Mouse (Mus musculus): Measurements from ENCODE around the gene Doc2b. TPM values are rescaled to one million over a fixed set of nuclear protein-coding genes. Genes with fewer than 3 reads are reported as not detected.

The Doc2b gene
- polyA plus RNA-seq, 1 experiment from 2014 or later, result 0.04 TPM

DNA sequence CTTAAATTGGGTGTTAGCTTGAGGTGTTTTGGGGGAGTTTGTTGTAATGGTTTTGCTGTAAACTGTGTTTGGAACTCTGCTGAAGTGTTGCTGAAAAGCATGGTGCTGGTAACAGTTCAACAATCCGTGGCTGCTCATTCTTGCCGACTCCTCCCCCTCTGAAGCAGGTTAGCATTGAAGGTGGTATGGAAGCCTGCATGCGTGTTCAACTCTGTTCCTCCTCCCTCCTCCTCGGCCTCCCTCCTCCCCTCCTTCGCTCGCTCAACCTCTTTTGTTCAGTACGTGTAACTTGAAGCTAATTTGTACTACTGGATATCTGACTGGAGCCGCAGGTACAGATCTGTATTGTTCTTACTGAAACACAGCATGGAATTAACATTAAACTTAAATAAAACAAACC is 30.7 kb downstream of the Doc2b start:
- DNase-seq (ENCODE audit: low read depth, low spot score), result no peak
- CTCF ChIA-PET, result no interaction called here
- in situ Hi-C loops (cut with MboI; ENCODE audit: low pct_unique_long_range_greater_than_20kb), result no loop called here

GRCm38 (mm10) chr11:75764521-75765023 is 31.3 kb downstream of the Doc2b start:
- no peak for TF ChIP-seq CTCF (IDR thresholded peaks at IDR 0.05)
- in situ Hi-C loops (cut with MboI; ENCODE audit: low pct_unique_long_range_greater_than_20kb), result no loop called here
- POLR2A ChIA-PET, result no interaction called here
- no peaks in the 10 kb centered on the region for H3K27me3 ChIP-seq
- ATAC-seq, result no peak
- CTCF ChIA-PET, result interaction anchor here (1.0 kb wide), 2 partner anchors 9 to 14 kb away, joined by 3 read pairs; no protein-coding TSS in a partner anchor
- DNase-seq (ENCODE audit: low read depth, low spot score), result no peak

More for the DNA sequence above, 30.7 kb downstream of the Doc2b start:
- no peak for ATAC-seq
- no peak for TF ChIP-seq CTCF (IDR thresholded peaks at IDR 0.05)
- H3K27me3 ChIP-seq, result no peaks in the 10 kb centered on the region
- POLR2A ChIA-PET, result no interaction called here

DNA sequence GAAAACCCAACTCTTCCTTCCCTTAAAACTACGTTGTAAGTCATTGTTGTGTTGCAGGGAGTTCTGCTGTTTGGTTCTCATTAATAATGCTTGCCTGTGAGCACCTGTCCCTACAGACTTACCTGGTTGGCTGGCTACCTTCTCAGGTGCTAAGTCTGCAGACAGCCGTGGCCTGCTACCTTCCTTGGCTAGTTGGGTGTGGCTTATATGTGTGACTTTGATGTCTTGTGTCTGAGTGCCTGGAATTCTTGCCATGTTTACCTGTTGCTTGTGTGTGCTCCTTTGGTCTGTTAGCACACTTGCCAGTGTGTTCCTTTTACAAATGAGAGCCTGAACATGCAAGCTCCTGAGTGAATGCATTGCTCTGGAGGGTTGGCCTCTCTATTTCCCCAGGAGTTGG is 33.1 kb downstream of the Doc2b start:
- H3K27me3 ChIP-seq, result no peaks in the 10 kb centered on the region
- TF ChIP-seq CTCF (IDR thresholded peaks at IDR 0.05), result no peak
- ChIA-PET POLR2A (interaction anchor here (0.6 kb wide), 1 partner anchor 278 kb away, joined by 3 read pairs; no protein-coding TSS in a partner anchor), CTCF (no interaction called here)
- ATAC-seq, result no peak
- in situ Hi-C loops (cut with MboI; ENCODE audit: low pct_unique_long_range_greater_than_20kb), result no loop called here
- no peak for DNase-seq (ENCODE audit: low read depth, low spot score)

GRCm38 (mm10) chr11:75760785-75761184 is 35.1 kb downstream of the Doc2b start:
- in situ Hi-C loops (cut with MboI; ENCODE audit: low pct_unique_long_range_greater_than_20kb), result no loop called here
- ChIA-PET POLR2A (interaction anchor here (0.6 kb wide), 1 partner anchor 166 kb away, joined by 3 read pairs; no protein-coding TSS in a partner anchor), CTCF (no interaction called here)
- no peak for TF ChIP-seq CTCF (IDR thresholded peaks at IDR 0.05)
- no peaks in the 10 kb centered on the region for H3K27me3 ChIP-seq
- DNase-seq (ENCODE audit: low read depth, low spot score), result no peak
- ATAC-seq, result no peak

- DNase-seq (ENCODE audit: low read depth, low spot score) (no peak), ATAC-seq (no peak)
- POLR2A ChIA-PET, result interaction anchor here (0.6 kb wide), 1 partner anchor 15 kb away, joined by 3 read pairs; no protein-coding TSS in a partner anchor
- TF ChIP-seq CTCF (IDR thresholded peaks at IDR 0.05), result no peak
- in situ Hi-C loops (cut with MboI; ENCODE audit: low pct_unique_long_range_greater_than_20kb), result no loop called here
- CTCF ChIA-PET, result interaction anchor here (1.4 kb wide), 1 partner anchor 18 kb away, joined by 3 read pairs; no protein-coding TSS in a partner anchor
- H3K27me3 ChIP-seq, result no peaks in the 10 kb centered on the region
Observed at GRCm38 (mm10) chr11:75758553-75758952, 37.3 kb downstream of the Doc2b start.

DNA sequence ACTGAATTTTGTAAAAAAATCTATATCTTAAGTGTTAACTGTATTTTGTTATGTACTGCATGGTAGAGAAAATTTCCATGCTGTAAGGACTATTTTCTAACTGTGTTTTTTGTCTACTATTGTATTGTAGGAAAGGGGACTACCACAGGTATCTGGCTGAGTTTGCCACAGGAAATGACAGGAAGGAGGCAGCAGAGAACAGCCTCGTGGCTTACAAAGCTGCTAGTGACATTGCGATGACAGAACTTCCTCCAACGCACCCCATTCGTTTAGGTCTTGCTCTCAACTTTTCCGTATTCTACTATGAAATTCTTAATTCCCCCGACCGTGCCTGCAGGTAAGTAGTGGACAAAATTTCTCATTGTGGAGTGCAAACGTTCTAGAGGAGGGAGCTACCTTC is 39.2 kb downstream of the Doc2b start:
- in situ Hi-C loops (cut with MboI; ENCODE audit: low pct_unique_long_range_greater_than_20kb), result no loop called here
- DNase-seq (ENCODE audit: low read depth, low spot score) (no peak), ATAC-seq (no peak)
- H3K27me3 ChIP-seq, result no peaks in the 10 kb centered on the region
- CTCF ChIA-PET, result no interaction called here
- TF ChIP-seq CTCF (IDR thresholded peaks at IDR 0.05), result no peak
- POLR2A ChIA-PET, result no interaction called here

DNA sequence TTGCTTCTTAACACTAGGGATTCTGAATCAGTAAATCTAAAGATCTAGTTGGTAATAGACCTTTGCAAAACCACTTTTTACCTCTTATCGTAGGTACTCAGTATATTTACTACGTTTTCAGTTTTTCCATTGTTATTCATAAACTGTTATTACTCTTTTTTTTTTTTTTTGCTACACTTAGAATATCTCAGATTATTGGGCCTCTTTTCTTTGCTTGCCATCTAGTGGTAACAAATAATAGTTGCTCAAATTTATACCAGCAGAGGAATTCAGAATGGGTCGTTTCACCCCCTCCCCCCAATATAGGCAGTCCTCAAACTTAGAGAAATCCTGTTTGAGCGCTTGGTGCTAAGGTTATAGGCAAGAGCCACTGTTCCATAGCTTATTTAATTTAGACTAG is 44.8 kb downstream of the Doc2b start:
- ChIA-PET POLR2A (interaction anchor here (1.6 kb wide), 1 partner anchor 17 kb away, joined by 4 read pairs; no protein-coding TSS in a partner anchor), CTCF (interaction anchor here (0.8 to 1.7 kb wide), 4 partner anchors 10 to 187 kb away, joined by 3 to 9 read pairs (median 3); partner anchors contain the start of gene Rph3al)
- no peak for DNase-seq (ENCODE audit: low read depth, low spot score)
- in situ Hi-C loops (cut with MboI; ENCODE audit: low pct_unique_long_range_greater_than_20kb), result no loop called here
- ATAC-seq, result no peak
- no peaks in the 10 kb centered on the region for H3K27me3 ChIP-seq
- TF ChIP-seq CTCF (IDR thresholded peaks at IDR 0.05), result peak; percentile 39

GRCm38 (mm10) chr11:75750537-75750936 is 45.3 kb downstream of the Doc2b start:
- DNase-seq (ENCODE audit: low read depth, low spot score) (no peak), ATAC-seq (no peak)
- POLR2A ChIA-PET, result no interaction called here
- in situ Hi-C loops (cut with MboI; ENCODE audit: low pct_unique_long_range_greater_than_20kb), result no loop called here
- peak; percentile 37 for TF ChIP-seq CTCF (IDR thresholded peaks at IDR 0.05)
- no peaks in the 10 kb centered on the region for H3K27me3 ChIP-seq
- CTCF ChIA-PET, result interaction anchor here (0.8 to 1.7 kb wide), 4 partner anchors 10 to 188 kb away, joined by 3 to 9 read pairs (median 3); partner anchors contain the start of gene Rph3al

DNA sequence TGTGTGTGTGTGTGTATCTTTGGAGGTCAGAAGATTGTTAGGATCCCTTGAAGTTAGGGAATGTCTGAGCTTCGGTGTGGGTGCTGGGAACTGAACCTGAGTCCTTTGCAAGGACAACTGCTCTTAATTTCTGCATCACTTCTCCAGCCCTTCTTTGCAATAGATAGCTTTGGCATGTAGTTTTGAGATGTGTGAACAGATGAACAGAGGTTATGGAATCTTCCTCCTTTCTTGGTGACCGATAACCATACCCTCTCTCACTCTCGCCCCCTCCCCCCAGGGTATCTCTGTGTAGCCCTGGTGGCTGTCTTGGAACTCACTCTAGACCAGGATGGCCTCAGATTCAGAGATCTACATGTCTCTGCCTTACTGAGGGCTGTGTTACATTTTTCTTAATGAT is 51.1 kb downstream of the Doc2b start:
- ChIA-PET CTCF (no interaction called here), POLR2A (no interaction called here)
- ATAC-seq (no peak), DNase-seq (ENCODE audit: low read depth, low spot score) (no peak)
- no peaks in the 10 kb centered on the region for H3K27me3 ChIP-seq
- TF ChIP-seq CTCF (IDR thresholded peaks at IDR 0.05), result no peak
- in situ Hi-C loops (cut with MboI; ENCODE audit: low pct_unique_long_range_greater_than_20kb), result no loop called here

DNA sequence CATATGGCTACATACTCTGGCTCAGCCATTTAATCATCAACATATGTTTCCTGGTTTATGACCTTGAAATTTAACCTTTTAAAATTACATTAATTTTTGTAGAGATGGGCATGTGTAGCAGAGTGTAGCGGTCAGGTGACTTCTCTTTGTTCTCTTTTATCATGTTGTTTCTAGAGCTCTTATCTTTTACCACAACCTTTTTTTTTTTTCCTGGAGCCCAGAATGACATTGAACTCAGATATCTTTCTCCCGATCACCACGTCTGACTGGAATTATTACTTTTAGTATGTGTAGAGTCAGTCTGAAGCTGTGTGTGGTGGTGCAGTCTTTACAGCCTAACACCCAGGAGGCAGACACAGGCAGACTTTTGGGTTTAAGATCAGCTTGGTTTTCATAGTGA is 54.2 kb downstream of the Doc2b start:
- ChIA-PET POLR2A (no interaction called here), CTCF (interaction anchor here (2.6 kb wide), 1 partner anchor 9 kb away, joined by 9 read pairs; no protein-coding TSS in a partner anchor)
- in situ Hi-C loops (cut with MboI; ENCODE audit: low pct_unique_long_range_greater_than_20kb), result no loop called here
- DNase-seq (ENCODE audit: low read depth, low spot score), result no peak
- ATAC-seq, result no peak
- TF ChIP-seq CTCF (IDR thresholded peaks at IDR 0.05), result no peak
- H3K27me3 ChIP-seq, result no peaks in the 10 kb centered on the region

- ChIA-PET CTCF (interaction anchor here (0.9 to 2.6 kb wide), 2 partner anchors 10 to 18 kb away, joined by 3 to 9 read pairs; no protein-coding TSS in a partner anchor), POLR2A (interaction anchor here (0.8 kb wide), 1 partner anchor 90 kb away, joined by 3 read pairs; no protein-coding TSS in a partner anchor)
- ATAC-seq (no peak), DNase-seq (ENCODE audit: low read depth, low spot score) (no peak)
- no peaks in the 10 kb centered on the region for H3K27me3 ChIP-seq
- in situ Hi-C loops (cut with MboI; ENCODE audit: low pct_unique_long_range_greater_than_20kb), result no loop called here
- TF ChIP-seq CTCF (IDR thresholded peaks at IDR 0.05), result no peak
Observed at GRCm38 (mm10) chr11:75740204-75740603, 55.6 kb downstream of the Doc2b start.

DNA sequence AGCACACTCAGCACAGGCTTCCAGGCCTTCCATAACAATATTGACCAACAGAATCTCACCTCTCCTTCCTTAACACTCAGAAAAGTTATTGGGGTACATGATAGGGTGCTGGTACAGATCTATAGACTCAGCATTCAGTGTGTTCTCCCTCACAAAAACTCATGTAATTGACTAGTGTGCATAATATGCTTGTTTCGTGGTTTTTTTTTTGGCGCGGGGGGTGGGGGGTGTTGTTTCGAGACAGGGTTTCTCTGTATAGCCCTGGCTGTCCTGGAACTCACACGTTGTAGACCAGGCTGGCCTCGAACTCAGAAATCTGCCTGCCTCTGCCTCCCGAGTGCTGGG is 57.4 kb downstream of the Doc2b start:
- ChIA-PET CTCF (no interaction called here), POLR2A (no interaction called here)
- no peak for TF ChIP-seq CTCF (IDR thresholded peaks at IDR 0.05)
- DNase-seq (ENCODE audit: low read depth, low spot score), result no peak
- no peak for ATAC-seq
- in situ Hi-C loops (cut with MboI; ENCODE audit: low pct_unique_long_range_greater_than_20kb), result no loop called here
- H3K27me3 ChIP-seq, result no peaks in the 10 kb centered on the region
